In the genomic region with DNA sequence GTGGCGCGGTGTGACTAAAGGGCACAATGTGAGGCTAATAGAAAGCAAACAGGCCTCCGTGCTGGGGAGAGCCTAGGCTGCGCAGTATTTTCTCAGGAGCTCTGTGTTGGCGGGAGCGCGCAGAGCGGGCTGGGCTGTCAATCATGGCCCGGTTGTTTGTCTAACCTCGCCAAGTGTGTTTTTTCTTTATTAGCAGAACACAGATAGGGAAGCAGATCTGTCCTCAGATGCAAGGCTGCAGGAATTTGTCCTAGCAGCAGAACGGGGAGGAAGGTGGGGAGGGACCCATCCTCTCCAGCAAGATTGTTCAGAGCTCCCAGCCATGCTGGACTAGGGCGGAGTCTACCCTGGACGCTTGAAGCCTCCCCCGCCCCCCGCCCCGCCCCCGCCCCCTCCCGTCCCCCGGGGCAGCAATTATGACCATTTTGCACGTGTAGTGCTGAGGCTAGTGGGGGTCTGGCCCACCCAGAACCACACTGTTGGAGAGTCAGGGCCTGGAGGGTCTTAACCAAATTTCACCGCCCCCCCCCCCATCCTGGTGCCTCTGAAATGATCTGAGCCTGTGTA, we compare ENCODE assay signal across 8 mouse cellular contexts. TPM values are rescaled to one million over a fixed set of nuclear protein-coding genes. Genes with fewer than 3 reads are reported as not detected.
DNase-seq lines count a peak whose midpoint lies in the region; ATAC-seq and TF ChIP-seq lines count a peak whose summit lies in the region.

No protein-coding gene starts in this region.

- no peak for TF ChIP-seq CTCF in intestine, postnatal 0 days (IDR thresholded peaks at IDR 0.05; ENCODE audit: low read depth)
- TF ChIP-seq CTCF in thymus, adult 2 months (IDR thresholded peaks at IDR 0.05; ENCODE audit: borderline replicate concordance, control insufficient read depth, extremely low read depth, insufficient read depth, low read length, poor library complexity): no peak

- 1% methylated on average over 21 of the region's 21 CpGs for WGBS in kidney, embryonic 16.5 days
- 0% methylated on average over 21 of the region's 21 CpGs for WGBS in embryonic facial prominence, embryonic 11.5 days
- WGBS in intestine, postnatal 0 days: 5% methylated on average over 21 of the region's 21 CpGs
- WGBS in neural tube, embryonic 15.5 days: 3% methylated on average over 21 of the region's 21 CpGs
- 22% methylated on average over 21 of the region's 21 CpGs for WGBS in thymus, adult 2 months

- peaks cover 4% of the 10 kb centered on the region; the same call in 1 of the 2 replicates for H3K4me1 ChIP-seq in kidney, embryonic 16.5 days (ENCODE audit: insufficient read depth, low read length)
- no peaks in the 10 kb centered on the region for H3K4me1 ChIP-seq in embryonic facial prominence, embryonic 11.5 days (ENCODE audit: control insufficient read depth, insufficient read depth, low read length)
- no peaks in the 10 kb centered on the region for H3K4me1 ChIP-seq in intestine, postnatal 0 days (replicated peaks; ENCODE audit: control insufficient read depth, insufficient read depth, low read length)
- H3K4me1 ChIP-seq in neural tube, embryonic 15.5 days: peaks cover 11% of the 10 kb centered on the region
- H3K4me1 ChIP-seq in thymus, adult 2 months (replicated peaks; ENCODE audit: control insufficient read depth, insufficient read depth, low read length): no peaks in the 10 kb centered on the region

- H3K27me3 ChIP-seq in kidney, embryonic 16.5 days (ENCODE audit: insufficient read depth, low read length): no peaks in the 10 kb centered on the region
- H3K27me3 ChIP-seq in embryonic facial prominence, embryonic 11.5 days (ENCODE audit: control insufficient read depth, insufficient read depth, low read length): no peaks in the 10 kb centered on the region
- no peaks in the 10 kb centered on the region for H3K27me3 ChIP-seq in intestine, postnatal 0 days (replicated peaks; ENCODE audit: control insufficient read depth, insufficient read depth, low read length)
- 0 out of 2 replicates have a peak, but pooled peaks cover 3% of the 10 kb centered on the region for H3K27me3 ChIP-seq in neural tube, embryonic 15.5 days (replicated peaks)
- H3K27me3 ChIP-seq in thymus, adult 2 months (ENCODE audit: control insufficient read depth, insufficient read depth, low read length): no peaks in the 10 kb centered on the region; the same call in 1 of the 2 replicates

- no peaks in the 10 kb centered on the region for H3K9me3 ChIP-seq in kidney, embryonic 16.5 days (ENCODE audit: low read length)
- H3K9me3 ChIP-seq in embryonic facial prominence, embryonic 11.5 days (replicated peaks; ENCODE audit: control insufficient read depth, low read length): no peaks in the 10 kb centered on the region
- no peaks in the 10 kb centered on the region for H3K9me3 ChIP-seq in intestine, postnatal 0 days (ENCODE audit: control insufficient read depth)
- no peaks in the 10 kb centered on the region for H3K9me3 ChIP-seq in neural tube, embryonic 15.5 days (replicated peaks)

- H3K27ac ChIP-seq in kidney, embryonic 16.5 days (ENCODE audit: low read length): no peak overlapping the region
- peak overlapping the region; percentile 61 for H3K27ac ChIP-seq in embryonic facial prominence, embryonic 11.5 days (replicated peaks; ENCODE audit: low read depth, low read length)
- H3K27ac ChIP-seq in intestine, postnatal 0 days (ENCODE audit: low read depth, low read length): no peak overlapping the region
- no peak overlapping the region for H3K27ac ChIP-seq in neural tube, embryonic 15.5 days (replicated peaks)
- H3K27ac ChIP-seq in thymus, adult 2 months (ENCODE audit: control insufficient read depth, insufficient read depth, low read length): no peak overlapping the region

- peak overlapping the region; percentile 61 for H3K4me2 ChIP-seq in kidney, embryonic 16.5 days (replicated peaks; ENCODE audit: low read depth, low read length)
- peak overlapping the region; percentile 36 for H3K4me2 ChIP-seq in embryonic facial prominence, embryonic 11.5 days (ENCODE audit: low read depth, low read length)
- H3K4me2 ChIP-seq in intestine, postnatal 0 days (replicated peaks; ENCODE audit: low read depth): peak overlapping the region; percentile 59
- H3K4me2 ChIP-seq in neural tube, embryonic 15.5 days: peak overlapping the region; percentile 52

- TF ChIP-seq POLR2A in thymus, adult 2 months (IDR thresholded peaks at IDR 0.05; ENCODE audit: control insufficient read depth, extremely low read depth, insufficient read depth, low read length, poor library complexity): no peak

- DNase-seq in kidney, adult 9 months: no peak
- peak; percentile 80 for DNase-seq in embryonic facial prominence, embryonic 11.5 days (ENCODE audit: low spot score)
- no peak for DNase-seq in thymus, adult 2 months
- no peak for DNase-seq in thymus, adult 18-20 months
- no peak for DNase-seq in lung, postnatal 10 days

- no peaks in the 10 kb centered on the region for H3K36me3 ChIP-seq in kidney, embryonic 16.5 days (ENCODE audit: insufficient read depth, low read length)
- no peaks in the 10 kb centered on the region for H3K36me3 ChIP-seq in embryonic facial prominence, embryonic 11.5 days (replicated peaks; ENCODE audit: control insufficient read depth, insufficient read depth, low read depth, low read length)
- no peaks in the 10 kb centered on the region for H3K36me3 ChIP-seq in intestine, postnatal 0 days (ENCODE audit: control insufficient read depth, insufficient read depth)
- H3K36me3 ChIP-seq in neural tube, embryonic 15.5 days: no peaks in the 10 kb centered on the region
- H3K36me3 ChIP-seq in thymus, adult 2 months (ENCODE audit: control insufficient read depth, insufficient read depth, low read length): no peaks in the 10 kb centered on the region

- peak; percentile 86 for ATAC-seq in kidney, embryonic 16.5 days (ENCODE audit: low FRiP score, low TSS enrichment)
- ATAC-seq in embryonic facial prominence, embryonic 11.5 days (replicated peaks; ENCODE audit: insufficient number of reproducible peaks, low FRiP score, low TSS enrichment, low read depth): peak; percentile 82
- ATAC-seq in intestine, postnatal 0 days: peak; percentile 22; the same call in 1 of the 2 replicates
- peak; percentile 69 for ATAC-seq in neural tube, embryonic 15.5 days (ENCODE audit: low FRiP score)

- peak overlapping the region; percentile 37; the same call in 1 of the 2 replicates for H3K9ac ChIP-seq in kidney, embryonic 16.5 days (replicated peaks; ENCODE audit: low read length)
- H3K9ac ChIP-seq in embryonic facial prominence, embryonic 11.5 days (replicated peaks; ENCODE audit: low read length): peak overlapping the region; percentile 22
- no peak overlapping the region for H3K9ac ChIP-seq in intestine, postnatal 0 days (ENCODE audit: low read depth, low read length)
- H3K9ac ChIP-seq in neural tube, embryonic 15.5 days (replicated peaks): peak overlapping the region; percentile 18; the same call in 1 of the 2 replicates

- H3K4me3 ChIP-seq in kidney, embryonic 16.5 days (ENCODE audit: low read length): peak overlapping the region; percentile 49
- H3K4me3 ChIP-seq in embryonic facial prominence, embryonic 11.5 days (ENCODE audit: low read depth, low read length): peak overlapping the region; percentile 31
- peak overlapping the region; percentile 19 for H3K4me3 ChIP-seq in intestine, postnatal 0 days (ENCODE audit: low read depth, low read length)
- H3K4me3 ChIP-seq in neural tube, embryonic 15.5 days (replicated peaks): peak overlapping the region; percentile 28
- no peak overlapping the region for H3K4me3 ChIP-seq in thymus, adult 2 months (ENCODE audit: control insufficient read depth, insufficient read depth, low read length)

RNA-seq across cellular contexts. Expression of gene Barx1, which starts 43.7 kb away (rescaled TPM):
- polyA plus RNA-seq in kidney, embryonic 16.5 days (2015; fragmentation: Nextera tagmentation; extraction: Ambion mirVana): 0.11 and 0.13 TPM in 2 replicates
- polyA plus RNA-seq in embryonic facial prominence, embryonic 11.5 days (2014; fragmentation: Nextera tagmentation; extraction: Ambion mirVana): 74.9 and 139 TPM in 2 replicates
- 0.29 and 2.1 TPM in 2 replicates for polyA plus RNA-seq in intestine, postnatal 0 days (2015; fragmentation: Nextera tagmentation; extraction: Ambion mirVana)
- polyA plus RNA-seq in neural tube, embryonic 15.5 days (2015; fragmentation: Nextera tagmentation; extraction: Ambion mirVana): 0.14 and 0.80 TPM in 2 replicates
- 0.41 and 1.1 TPM in 2 replicates for polyA plus RNA-seq in thymus, adult 2 months (2012; rRNA removed)

Comparison
In these comparisons a context has a peak if more than half of its experiments do, and no peak if none do; other contexts are left out.
1. ATAC-seq: peak in every context shown above with its lines; median percentile 86 in kidney, embryonic 16.5 days; 82 in embryonic facial prominence, embryonic 11.5 days; 69 in neural tube, embryonic 15.5 days; 22 in intestine, postnatal 0 days.
2. RNA of gene Barx1, which starts 43.7 kb away (polyA plus RNA-seq): 74.9 to 139 TPM in embryonic facial prominence, embryonic 11.5 days; 0.41 to 1.1 TPM in thymus, adult 2 months, 0.29 to 2.1 TPM in intestine, postnatal 0 days, 0.14 to 0.80 TPM in neural tube, embryonic 15.5 days and 0.11 to 0.13 TPM in kidney, embryonic 16.5 days; every median in the first group is over 10 times any median in the second.
3. Peak in every context shown above with its lines, with median percentiles within 50 percentile points of each other: H3K4me2 ChIP-seq.